Mouse (Mus musculus): ENCODE data around the gene Plac1.

Plac1 gene

GRCm38 (mm10) chrX:53107127-53107526 lies 132.8 kb downstream of the Plac1 start:
- no peak for DNase-seq (ENCODE audit: low spot score)

GRCm38 (mm10) chrX:53101165-53101564 lies 138.7 kb downstream of the Plac1 start:
- DNase-seq (ENCODE audit: low spot score): peak; percentile 23

GRCm38 (mm10) chrX:53099951-53100350 lies 140.0 kb downstream of the Plac1 start:
- peak; percentile 72 for DNase-seq (ENCODE audit: low spot score)

GRCm38 (mm10) chrX:53099266-53099665 lies 140.6 kb downstream of the Plac1 start:
- no peak for DNase-seq (ENCODE audit: low spot score)

- DNase-seq (ENCODE audit: low spot score): no peak
These were observed 141.6 kb downstream of the Plac1 start for GRCm38 (mm10) chrX:53098293-53098692.

GRCm38 (mm10) chrX:53097786-53098185 lies 142.1 kb downstream of the Plac1 start:
- no peak for DNase-seq (ENCODE audit: low spot score)

- no peak for DNase-seq (ENCODE audit: low spot score)
These were observed 146.5 kb downstream of the Plac1 start for GRCm38 (mm10) chrX:53093381-53093780.

GRCm38 (mm10) chrX:53088663-53089292 lies 151.1 kb downstream of the Plac1 start:
- no peak for DNase-seq (ENCODE audit: low spot score)

GRCm38 (mm10) chrX:53087202-53087601 lies 152.7 kb downstream of the Plac1 start:
- no peak for DNase-seq (ENCODE audit: low spot score)

GRCm38 (mm10) chrX:53085559-53085958 lies 154.4 kb downstream of the Plac1 start:
- no peak for DNase-seq (ENCODE audit: low spot score)

GRCm38 (mm10) chrX:53064406-53064805 lies 175.5 kb downstream of the Plac1 start:
- no peak for DNase-seq (ENCODE audit: low spot score)

- no peak for DNase-seq (ENCODE audit: low spot score)
These were observed 180.4 kb downstream of the Plac1 start for GRCm38 (mm10) chrX:53059426-53060007.

- DNase-seq (ENCODE audit: low spot score): peak; percentile 12
These were observed 181.2 kb downstream of the Plac1 start for GRCm38 (mm10) chrX:53058459-53059280.

- DNase-seq (ENCODE audit: low spot score): no peak
These were observed 182.2 kb downstream of the Plac1 start for GRCm38 (mm10) chrX:53057760-53058090.

GRCm38 (mm10) chrX:53057054-53057759 lies 182.7 kb downstream of the Plac1 start:
- DNase-seq (ENCODE audit: low spot score): peak; percentile 77

- peak; percentile 30 for DNase-seq (ENCODE audit: low spot score)
These were observed 183.3 kb downstream of the Plac1 start for GRCm38 (mm10) chrX:53056627-53057026.

GRCm38 (mm10) chrX:53055771-53056170 lies 184.1 kb downstream of the Plac1 start:
- DNase-seq (ENCODE audit: low spot score): no peak

GRCm38 (mm10) chrX:53053885-53054284 lies 186.0 kb downstream of the Plac1 start:
- DNase-seq (ENCODE audit: low spot score): no peak

GRCm38 (mm10) chrX:53052652-53053500 lies 187.0 kb downstream of the Plac1 start:
- DNase-seq (ENCODE audit: low spot score): no peak

GRCm38 (mm10) chrX:53050353-53050752 lies 189.6 kb downstream of the Plac1 start:
- DNase-seq (ENCODE audit: low spot score): no peak

GRCm38 (mm10) chrX:53049196-53049595 lies 190.7 kb downstream of the Plac1 start:
- no peak for DNase-seq (ENCODE audit: low spot score)

- DNase-seq (ENCODE audit: low spot score): no peak
These were observed 193.0 kb downstream of the Plac1 start for GRCm38 (mm10) chrX:53046911-53047310.
